Mouse (Mus musculus) small intestine, adult 2 months (tissue): ENCODE data around the gene Snf8.

Experiments
- CTCF ChIP-seq: fragments of 200-500 bp; IDR thresholded peaks from 2 replicates; pipeline ENCODE4 v1.5.1; 2012; ENCODE audit warnings: low read depth, mild to moderate bottlenecking, control low read depth, inconsistent platforms, low read length, moderate library complexity, mixed read lengths; ENCODE audit not compliant: insufficient replicate concordance, insufficient read length; ENCODE audit errors: extremely low read depth
- POLR2A ChIP-seq: fragments of 200-500 bp; IDR thresholded peaks from 2 replicates; pipeline ENCODE4 v1.6.1; 2012; ENCODE audit warnings: low read depth, mild to moderate bottlenecking, control low read depth, inconsistent platforms, low read length, moderate library complexity

DNA sequence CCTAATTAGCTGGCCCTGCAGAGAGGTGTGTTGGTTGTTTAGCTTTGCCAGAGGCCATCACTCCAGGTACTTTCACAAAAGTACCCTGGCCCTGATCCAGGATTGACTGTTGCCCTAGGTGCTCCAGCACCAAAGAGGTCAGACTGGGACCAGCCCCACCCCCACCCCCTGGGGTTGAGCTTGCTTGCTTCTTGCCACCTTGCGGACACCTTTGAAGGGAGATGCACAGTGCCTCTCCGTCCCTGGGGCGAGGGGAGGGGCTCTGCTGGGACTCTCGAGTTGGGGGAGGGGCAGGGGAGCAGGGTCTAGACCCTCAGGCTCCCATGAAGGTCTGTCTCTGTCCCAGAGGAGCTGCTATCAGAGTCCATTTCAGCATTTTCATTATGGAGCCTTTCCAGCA, 15.3 kb downstream of the Snf8 start:
- TF ChIP-seq POLR2A (no peak), CTCF (no peak)
